Mouse (Mus musculus): ENCODE data around the gene Szrd1.

Szrd1 gene

GRCm38 (mm10) chr4:141113831-141114230 is 25.7 kb downstream of the Szrd1 start:
- DNase-seq: peak; percentile 92

GRCm38 (mm10) chr4:141108196-141108732 is 31.3 kb downstream of the Szrd1 start:
- DNase-seq: no peak

GRCm38 (mm10) chr4:141106526-141107183 is 32.9 kb downstream of the Szrd1 start:
- DNase-seq: no peak

- DNase-seq: no peak
These were observed 37.7 kb downstream of the Szrd1 start for GRCm38 (mm10) chr4:141101855-141102254.

GRCm38 (mm10) chr4:141101291-141101690 is 38.3 kb downstream of the Szrd1 start:
- DNase-seq: no peak

GRCm38 (mm10) chr4:141099956-141100355 is 39.6 kb downstream of the Szrd1 start:
- DNase-seq: no peak

GRCm38 (mm10) chr4:141098935-141099334 is 40.6 kb downstream of the Szrd1 start:
- no peak for DNase-seq

GRCm38 (mm10) chr4:141096710-141097109 is 42.9 kb downstream of the Szrd1 start:
- no peak for DNase-seq

- peak; percentile 86 for DNase-seq
These were observed 44.6 kb downstream of the Szrd1 start for GRCm38 (mm10) chr4:141095016-141095415.

GRCm38 (mm10) chr4:141088714-141089113 is 50.9 kb downstream of the Szrd1 start:
- DNase-seq: no peak

GRCm38 (mm10) chr4:141088033-141088432 is 51.5 kb downstream of the Szrd1 start, which contains the start of gene Spata21:
Spata21 (plus strand) TSS chr4:141088333.
- no peak for DNase-seq

- DNase-seq: no peak
These were observed 52.7 kb downstream of the Szrd1 start for GRCm38 (mm10) chr4:141086862-141087261.

GRCm38 (mm10) chr4:141078510-141079137 is 61.0 kb downstream of the Szrd1 start:
- peak; percentile 90 for DNase-seq

GRCm38 (mm10) chr4:141077681-141078509 is 61.7 kb downstream of the Szrd1 start, which contains the start of gene Necap2:
Necap2 (minus strand) TSS chr4:141078357.
- peak; percentile 99 for DNase-seq

- DNase-seq: peak; percentile 97
These were observed 62.6 kb downstream of the Szrd1 start for GRCm38 (mm10) chr4:141076761-141077506.

GRCm38 (mm10) chr4:141074109-141074508 is 65.5 kb downstream of the Szrd1 start:
- DNase-seq: no peak

- peak; percentile 98 for DNase-seq
These were observed 65.9 kb downstream of the Szrd1 start for GRCm38 (mm10) chr4:141073661-141074060.

GRCm38 (mm10) chr4:141072502-141072901 is 67.1 kb downstream of the Szrd1 start:
- peak; percentile 82 for DNase-seq

GRCm38 (mm10) chr4:141069731-141070130 is 69.8 kb downstream of the Szrd1 start:
- peak; percentile 91 for DNase-seq

GRCm38 (mm10) chr4:141068655-141069054 is 70.9 kb downstream of the Szrd1 start:
- DNase-seq: peak; percentile 90

GRCm38 (mm10) chr4:141067516-141068046 is 72.0 kb downstream of the Szrd1 start:
- no peak for DNase-seq

All from heart, adult 11 months (tissue).